Mouse (Mus musculus) left cerebral cortex, adult 9 months (tissue): ENCODE results near the gene 1700010I14Rik.

Experiments
- DNase-seq, 2 experiments: peaks; one replicate each; pipeline ENCODE4 v3.0.0; 2022; ENCODE audit warnings: low spot score in 2 of 2

1700010I14Rik gene

DNA sequence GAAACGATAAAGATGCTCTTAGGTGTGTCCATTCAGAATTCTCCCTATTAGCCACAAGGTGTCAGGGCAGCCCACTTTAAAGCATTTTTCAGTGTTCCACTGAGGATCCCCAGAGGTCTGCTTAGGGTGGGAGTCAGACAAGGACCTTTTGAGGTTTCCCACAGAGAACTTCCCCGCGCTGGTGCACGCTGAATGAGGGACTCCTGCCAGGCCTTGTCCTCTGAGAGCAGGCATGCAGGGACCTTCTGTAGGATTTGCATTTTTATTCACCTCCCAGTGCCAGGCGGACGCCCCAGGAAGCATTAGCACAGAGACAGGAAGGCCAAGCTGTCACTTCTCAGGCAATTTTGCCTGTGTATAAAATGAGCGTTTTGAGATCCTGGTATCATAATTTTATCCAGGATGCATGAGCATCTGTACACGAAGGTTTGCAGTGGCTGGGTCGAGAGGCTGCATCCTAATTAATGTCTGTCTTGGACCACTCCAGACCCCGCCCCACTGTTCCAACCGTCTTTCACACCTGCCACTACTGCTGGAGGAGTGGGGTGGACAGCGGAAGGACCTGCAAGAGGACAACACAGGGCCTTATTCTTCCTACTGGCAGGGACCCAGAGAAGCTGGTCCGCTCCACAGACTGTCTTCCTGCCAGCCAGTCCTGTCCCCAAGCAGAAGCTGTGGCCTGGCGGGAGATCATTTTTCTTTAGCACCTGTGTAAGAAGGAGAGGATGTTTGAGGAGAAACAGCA is 35.2 kb downstream of the 1700010I14Rik start:
- DNase-seq, result peak in 1 of 2 experiments; percentile 13

DNA sequence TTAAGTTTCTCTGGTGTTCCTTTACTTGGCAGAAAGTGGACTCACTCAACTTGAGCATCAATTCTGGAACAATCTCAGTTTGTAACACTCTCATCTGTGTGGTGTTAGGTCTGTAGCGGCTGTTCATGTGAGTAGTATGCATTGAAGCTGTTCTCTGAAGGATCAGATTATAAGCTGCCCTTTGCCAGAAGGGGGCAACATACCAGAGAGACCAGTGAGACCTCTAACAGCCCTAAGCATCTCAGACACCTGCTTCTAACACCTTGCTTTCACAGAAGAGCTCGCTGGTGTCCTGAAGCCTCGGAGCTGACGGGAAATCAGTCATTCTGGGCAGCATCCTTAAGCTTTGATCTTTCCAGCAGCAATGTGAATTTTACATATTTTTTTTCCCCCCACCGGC is 42.0 kb downstream of the 1700010I14Rik start:
- no peak for DNase-seq

DNA sequence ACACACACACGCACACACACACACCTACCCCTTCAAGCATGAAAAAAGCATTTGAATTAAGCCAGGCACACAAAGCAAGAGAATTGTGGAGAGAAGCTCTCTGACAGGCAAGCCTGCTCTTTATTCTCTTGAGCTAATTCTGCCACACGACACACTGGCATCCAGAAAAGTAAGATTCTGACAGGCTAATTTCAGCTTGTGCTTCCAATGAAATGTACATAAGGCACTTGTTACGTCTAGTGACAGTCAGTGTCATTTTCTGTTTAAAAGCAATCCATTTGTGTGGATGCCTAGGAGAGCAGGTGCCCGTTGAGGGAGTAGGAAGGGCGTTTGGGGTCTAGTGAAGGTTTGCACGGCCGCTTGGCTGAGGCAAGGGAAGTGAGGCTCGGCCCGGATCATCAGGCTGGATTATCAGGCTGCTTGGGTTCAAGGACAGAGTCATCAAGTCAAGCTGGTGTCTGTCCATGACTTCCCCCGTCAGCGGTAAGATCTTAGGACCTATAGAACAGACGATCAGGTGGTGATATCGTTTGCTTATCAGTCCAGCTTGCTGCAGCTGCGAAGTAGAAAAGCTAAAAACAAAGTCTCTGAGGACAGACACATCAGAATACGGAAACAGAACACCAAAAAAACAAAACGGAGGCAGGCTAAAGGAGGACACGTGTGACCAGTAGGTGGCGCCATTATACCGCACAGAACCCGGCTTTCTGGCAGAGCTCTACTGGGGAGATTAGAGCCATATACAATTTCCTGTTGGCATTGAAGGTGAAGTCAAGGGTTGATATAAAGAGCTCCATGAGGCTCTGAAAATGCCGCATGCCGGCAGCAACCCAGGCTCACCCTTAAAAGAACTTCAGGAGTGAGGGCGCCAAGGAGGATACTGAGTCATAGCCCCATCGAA is 43.4 kb downstream of the 1700010I14Rik start:
- DNase-seq, result peak; percentile 55 to 88

DNA sequence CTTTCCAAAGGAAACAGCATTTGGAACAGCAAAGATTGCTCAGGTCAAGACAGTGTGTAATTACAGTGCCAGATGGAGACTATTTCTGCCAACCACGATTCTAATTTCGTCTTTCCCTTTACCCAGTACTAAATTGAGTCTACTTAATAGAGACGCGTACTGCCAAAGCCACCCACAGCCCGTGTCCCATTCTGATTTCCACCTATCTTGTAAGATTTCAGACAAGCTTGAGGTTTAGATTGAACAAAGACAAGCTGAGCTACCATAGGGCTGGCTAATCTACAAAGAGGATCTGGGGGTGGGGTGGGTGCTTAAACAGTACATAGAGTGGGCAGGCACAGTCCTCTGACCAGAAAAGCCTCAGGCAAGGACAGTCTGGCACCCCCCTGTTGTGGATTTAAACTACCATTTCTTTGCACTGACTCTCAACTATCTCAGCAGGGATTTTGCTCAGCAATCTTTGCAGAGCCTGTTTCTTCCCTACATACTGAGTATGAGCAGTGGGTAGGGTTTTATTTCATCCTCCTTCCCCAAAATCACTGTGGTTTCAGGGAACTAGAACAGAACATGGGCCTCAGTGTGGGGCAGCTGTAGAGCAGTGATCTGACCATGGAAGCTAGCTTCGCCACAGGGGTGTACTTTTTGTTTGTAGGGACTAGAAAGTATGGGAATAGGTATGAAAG is 44.4 kb downstream of the 1700010I14Rik start:
- DNase-seq, result peak; percentile 27 to 48

DNA sequence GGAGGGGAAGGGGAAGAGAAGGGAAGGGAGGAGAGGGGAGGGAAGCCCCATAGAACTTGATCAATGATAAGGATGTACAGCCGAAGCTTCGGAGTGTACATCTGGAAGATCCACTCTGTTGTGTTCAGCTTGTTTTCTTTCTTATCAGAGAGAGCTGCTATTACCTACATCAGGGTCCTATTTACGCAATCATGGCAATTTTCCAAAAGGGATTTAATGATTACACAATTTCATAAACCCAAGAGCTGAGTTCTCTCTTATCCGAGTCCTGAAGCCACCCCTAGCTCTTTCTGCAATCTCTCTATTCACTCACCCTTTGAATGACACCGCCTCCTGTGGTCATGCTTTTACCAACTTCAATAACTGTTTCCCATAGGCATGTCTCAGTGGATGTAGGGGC is 45.4 kb downstream of the 1700010I14Rik start:
- no peak for DNase-seq

DNA sequence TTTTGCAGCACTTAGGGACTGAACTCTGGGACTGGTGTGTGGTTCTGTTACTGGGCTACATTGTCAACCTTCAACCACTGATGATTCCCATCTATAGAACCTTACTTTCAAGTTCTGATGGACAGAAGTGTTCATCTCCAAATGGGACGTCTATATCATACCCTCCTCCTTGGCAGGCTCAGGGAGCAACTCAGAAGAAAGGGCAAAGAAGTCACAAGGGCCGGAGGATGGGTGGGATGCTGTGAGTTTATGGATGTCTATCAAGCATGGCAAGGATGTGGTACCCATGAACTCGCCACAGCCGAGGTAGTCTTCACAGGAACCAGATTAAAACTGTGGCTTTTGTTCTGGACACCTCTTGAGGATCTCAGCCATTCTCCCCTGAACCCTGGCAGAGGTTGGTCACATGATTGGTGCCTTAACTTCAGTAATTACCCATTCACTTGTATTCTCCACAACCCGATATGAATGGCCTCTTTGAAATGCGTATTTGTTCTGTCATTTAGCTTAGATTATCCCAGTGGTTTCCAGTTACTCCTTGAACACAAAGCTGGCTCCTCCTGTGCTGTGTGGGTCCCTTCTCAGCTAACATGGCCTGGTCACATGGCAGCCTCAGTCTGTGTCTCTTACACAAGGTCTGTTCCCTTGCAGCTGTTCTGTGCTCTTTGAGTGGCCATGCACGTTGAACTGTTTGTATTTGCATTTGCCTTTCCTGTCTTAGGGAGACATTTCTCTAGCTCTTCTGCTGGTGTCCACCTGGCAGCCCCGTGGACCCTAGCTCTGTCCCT is 47.6 kb downstream of the 1700010I14Rik start:
- no peak for DNase-seq

DNA sequence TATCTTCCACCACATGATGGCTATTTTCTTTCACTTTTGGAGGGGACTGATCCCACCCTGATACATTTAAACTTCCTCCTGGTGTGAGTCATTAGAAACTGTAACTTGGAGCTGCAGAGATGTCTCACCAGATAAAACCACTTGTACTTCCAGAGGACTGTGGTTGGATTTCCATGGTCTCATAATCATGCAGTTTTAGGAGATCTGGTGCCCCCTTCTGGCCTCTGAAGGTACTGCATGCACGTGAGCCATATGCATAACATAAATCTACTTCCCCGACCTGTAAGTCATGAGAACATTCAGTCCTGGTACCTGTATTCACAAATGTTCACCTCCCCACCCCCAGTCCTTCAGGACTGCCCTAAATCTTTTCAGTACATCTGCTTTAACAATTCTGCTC is 54.6 kb downstream of the 1700010I14Rik start:
- no peak for DNase-seq

DNA sequence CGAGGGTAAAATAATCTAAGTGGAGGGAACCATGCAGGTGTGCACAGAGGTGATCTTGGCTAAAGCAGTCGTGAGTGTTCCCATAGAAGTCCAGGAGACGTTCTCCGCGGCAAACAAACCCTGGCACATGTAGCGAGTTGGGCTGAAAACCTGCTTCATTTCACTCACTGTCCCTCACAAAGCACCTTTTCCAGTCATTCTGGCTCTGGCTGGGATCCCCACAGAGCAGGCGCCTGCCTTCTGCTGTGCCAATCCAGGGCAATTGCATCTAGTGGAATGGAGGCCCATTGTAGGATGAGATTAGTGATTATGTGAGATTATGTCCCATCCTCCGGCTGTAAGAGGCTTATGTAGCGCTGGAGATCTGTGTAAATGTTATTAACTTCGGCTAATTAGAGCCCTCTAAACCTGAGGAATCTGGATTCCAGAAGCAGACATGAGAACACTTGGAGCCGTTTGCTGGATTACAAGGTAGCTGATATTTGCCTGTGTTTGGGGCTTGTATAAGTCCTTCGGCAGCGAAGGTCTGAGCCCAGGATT is 64.4 kb downstream of the 1700010I14Rik start:
- no peak for DNase-seq

DNA sequence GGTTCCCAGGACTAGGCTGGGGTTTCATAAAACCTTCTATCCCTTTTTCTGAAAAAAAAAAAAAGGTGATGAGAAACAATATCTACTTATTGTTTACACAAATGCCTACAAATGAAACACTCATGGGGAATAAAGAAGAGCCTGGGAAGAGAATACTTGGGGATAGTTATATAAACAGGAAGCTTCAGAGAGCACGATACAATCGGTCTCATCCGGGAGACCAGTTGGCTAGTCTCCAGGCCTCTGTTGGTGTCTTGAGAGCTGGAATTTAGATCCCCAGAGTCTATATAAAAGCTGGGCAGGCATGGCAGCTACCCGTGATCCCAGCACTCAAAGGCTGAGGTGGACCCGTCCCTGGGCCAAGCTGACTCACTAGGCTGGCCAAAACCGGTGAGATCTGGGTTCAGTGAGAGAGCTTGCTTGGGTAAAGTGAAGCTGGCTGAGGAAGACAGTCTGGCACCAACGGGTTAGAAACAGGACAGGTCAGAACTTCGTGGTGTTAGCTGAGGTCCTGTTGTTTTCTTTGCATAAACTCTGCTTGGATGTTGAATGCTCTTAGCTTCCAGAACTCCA is 71.3 kb downstream of the 1700010I14Rik start:
- DNase-seq, result no peak
